Mouse (Mus musculus) intestine, embryonic 14.5 days (tissue): ENCODE data around the gene Siah3. TPM values are rescaled to one million over a fixed set of nuclear protein-coding genes. Genes with fewer than 3 reads are reported as not detected.

Experiments
- ATAC-seq: fragments of 200-750 bp; cut with Nextera tagmentation; replicated peaks from 2 replicates; pipeline ENCODE4 v1.8.0; 2017; ENCODE audit warnings: low read depth, moderate number of reproducible peaks, moderate TSS enrichment, moderate library complexity; ENCODE audit not compliant: low FRiP score, low TSS enrichment
- DNase-seq: peaks from one replicate; pipeline ENCODE4 v3.0.0-alpha.2; 2018; ENCODE audit warnings: low spot score
- H3K27ac ChIP-seq: fragments of 300-500 bp; sonication (generic); 2 replicates; pipeline ENCODE4 v1.5.1; 2014; ENCODE audit warnings: low read depth, mild to moderate bottlenecking, control low read depth
- H3K27me3 ChIP-seq: fragments of 300-500 bp; sonication (generic); replicated peaks from 2 replicates; pipeline ENCODE4 v1.6.1; 2014; ENCODE audit warnings: low read length, control low read depth; ENCODE audit not compliant: control insufficient read depth, insufficient read depth
- H3K36me3 ChIP-seq: fragments of 300-500 bp; sonication (generic); 2 replicates; pipeline ENCODE4 v1.6.1; 2014; ENCODE audit warnings: low read length, control low read depth; ENCODE audit not compliant: control insufficient read depth, insufficient read depth
- H3K4me1 ChIP-seq: fragments of 300-500 bp; sonication (generic); replicated peaks from 2 replicates; pipeline ENCODE4 v1.6.1; 2014; ENCODE audit warnings: low read length, control low read depth, mixed read lengths; ENCODE audit not compliant: control insufficient read depth, insufficient read depth
- H3K4me2 ChIP-seq: fragments of 300-500 bp; sonication (generic); 2 replicates; pipeline ENCODE4 v1.6.1; 2014; ENCODE audit warnings: low read length
- H3K4me3 ChIP-seq: fragments of 300-500 bp; sonication (generic); 2 replicates; pipeline ENCODE4 v1.5.1; 2014; ENCODE audit warnings: low read depth, low read length, control low read depth, mixed read lengths
- H3K9ac ChIP-seq: fragments of 300-500 bp; sonication (generic); 2 replicates; pipeline ENCODE4 v1.6.1; 2014; ENCODE audit warnings: mild to moderate bottlenecking, low read length
- H3K9me3 ChIP-seq: fragments of 300-500 bp; sonication (generic); 2 replicates; pipeline ENCODE4 v1.6.1; 2016; ENCODE audit warnings: low read length, control low read depth; ENCODE audit not compliant: control insufficient read depth
- WGBS: fragments of 180-500 bp; shearing (Covaris S2); extraction: QIAGEN DNeasy Blood & Tissue Kit; methylation state at CpG from one replicate; pipeline ENCODE4 v1.1.7; 2014; 5-methylcytosine and 5-hydroxymethylcytosine counted together
- polyA plus RNA-seq: library from polyadenylated mRNA; unstranded; fragments of >200 nt; fragmentation: Nextera tagmentation; extraction: Ambion mirVana; gene quantifications from 2 replicates; pipeline ENCODE4 v1.2.1, GENCODE M21; 2014

Gene Siah3
- polyA plus RNA-seq, 1 experiment from 2014 or later: 0.28 TPM

- H3K4me1 ChIP-seq: no peaks in the 10 kb centered on the region
- H3K27me3 ChIP-seq: peaks cover 8% of the 10 kb centered on the region
- ATAC-seq (no peak), DNase-seq (no peak)
- no peak overlapping the region for H3K27ac ChIP-seq
- peak overlapping the region; percentile 25 for H3K4me3 ChIP-seq
- H3K9me3 ChIP-seq: no peaks in the 10 kb centered on the region
- WGBS: 25% methylated on average over 8 of the region's 8 CpGs
- H3K36me3 ChIP-seq: no peaks in the 10 kb centered on the region
- peak overlapping the region; percentile 57 for H3K4me2 ChIP-seq
- peak overlapping the region; percentile 5; the same call in 1 of the 2 replicates for H3K9ac ChIP-seq
These were observed 1.4 kb downstream of the Siah3 start for GRCm38 (mm10) chr14:75457221-75457600.

- Histone ChIP-seq H3K9ac (no peak overlapping the region), H3K9me3 (no peaks in the 10 kb centered on the region), H3K4me3 (no peak overlapping the region), H3K36me3 (no peaks in the 10 kb centered on the region), H3K4me1 (no peaks in the 10 kb centered on the region), H3K4me2 (no peak overlapping the region), H3K27me3 (peaks cover 8% of the 10 kb centered on the region), H3K27ac (no peak overlapping the region)
- WGBS: 69% methylated on average over 10 of the region's 10 CpGs
- ATAC-seq: no peak
- DNase-seq: no peak
These were observed 3.6 kb downstream of the Siah3 start for GRCm38 (mm10) chr14:75459431-75459830.

GRCm38 (mm10) chr14:75459991-75460390 is 4.2 kb downstream of the Siah3 start:
- Histone ChIP-seq H3K27ac (no peak overlapping the region), H3K4me1 (no peaks in the 10 kb centered on the region), H3K36me3 (no peaks in the 10 kb centered on the region), H3K27me3 (peaks cover 8% of the 10 kb centered on the region), H3K4me3 (no peak overlapping the region), H3K9ac (no peak overlapping the region), H3K4me2 (no peak overlapping the region), H3K9me3 (no peaks in the 10 kb centered on the region)
- no peak for DNase-seq
- no peak for ATAC-seq
- 29% methylated on average over 3 of the region's 3 CpGs for WGBS

- 52% methylated on average over 3 of the region's 3 CpGs for WGBS
- Histone ChIP-seq H3K27me3 (peaks cover 8% of the 10 kb centered on the region), H3K4me1 (no peaks in the 10 kb centered on the region), H3K36me3 (no peaks in the 10 kb centered on the region), H3K4me2 (no peak overlapping the region), H3K4me3 (no peak overlapping the region), H3K9me3 (no peaks in the 10 kb centered on the region), H3K27ac (no peak overlapping the region), H3K9ac (no peak overlapping the region)
- DNase-seq (no peak), ATAC-seq (no peak)
These were observed 4.7 kb downstream of the Siah3 start for GRCm38 (mm10) chr14:75460436-75460835.

GRCm38 (mm10) chr14:75461770-75462169 is 6.0 kb downstream of the Siah3 start:
- DNase-seq: no peak
- H3K9ac ChIP-seq: no peak overlapping the region

GRCm38 (mm10) chr14:75463171-75463570 is 7.4 kb downstream of the Siah3 start:
- Histone ChIP-seq H3K27me3 (no peaks in the 10 kb centered on the region), H3K4me1 (no peaks in the 10 kb centered on the region), H3K36me3 (no peaks in the 10 kb centered on the region), H3K9ac (no peak overlapping the region), H3K27ac (no peak overlapping the region), H3K4me2 (no peak overlapping the region), H3K9me3 (no peaks in the 10 kb centered on the region), H3K4me3 (no peak overlapping the region)
- 74% methylated on average over 4 of the region's 4 CpGs for WGBS
- no peak for ATAC-seq
- DNase-seq: no peak

More at GRCm38 (mm10) chr14:75461770-75462169, 6.0 kb downstream of the Siah3 start:
- no peak overlapping the region for H3K27ac ChIP-seq
- no peak for ATAC-seq
- H3K36me3 ChIP-seq: no peaks in the 10 kb centered on the region
- 80% methylated on average over 4 of the region's 4 CpGs for WGBS
- H3K4me2 ChIP-seq: no peak overlapping the region
- no peak overlapping the region for H3K4me3 ChIP-seq
- H3K9me3 ChIP-seq: no peaks in the 10 kb centered on the region
- no peaks in the 10 kb centered on the region for H3K4me1 ChIP-seq
- no peaks in the 10 kb centered on the region; the same call in 1 of the 2 replicates for H3K27me3 ChIP-seq

- WGBS: 67% methylated on average over 4 of the region's 4 CpGs
- H3K36me3 ChIP-seq: no peaks in the 10 kb centered on the region
- no peaks in the 10 kb centered on the region for H3K4me1 ChIP-seq
These were observed 13.2 kb downstream of the Siah3 start for GRCm38 (mm10) chr14:75468941-75469340.

GRCm38 (mm10) chr14:75473061-75473930 is 17.5 kb downstream of the Siah3 start:
- Histone ChIP-seq H3K9ac (no peak overlapping the region), H3K4me1 (no peaks in the 10 kb centered on the region), H3K27me3 (no peaks in the 10 kb centered on the region), H3K4me3 (no peak overlapping the region), H3K4me2 (no peak overlapping the region), H3K27ac (no peak overlapping the region), H3K36me3 (no peaks in the 10 kb centered on the region), H3K9me3 (no peaks in the 10 kb centered on the region)
- no peak for ATAC-seq
- peak; percentile 47 for DNase-seq
- 70% methylated on average over 9 of the region's 9 CpGs for WGBS

More at GRCm38 (mm10) chr14:75468941-75469340, 13.2 kb downstream of the Siah3 start:
- Histone ChIP-seq H3K4me3 (no peak overlapping the region), H3K9me3 (no peaks in the 10 kb centered on the region), H3K27me3 (no peaks in the 10 kb centered on the region), H3K9ac (no peak overlapping the region), H3K4me2 (no peak overlapping the region), H3K27ac (no peak overlapping the region)
- DNase-seq: no peak
- ATAC-seq: no peak

GRCm38 (mm10) chr14:75475887-75476286 is 20.1 kb downstream of the Siah3 start:
- Histone ChIP-seq H3K4me2 (no peak overlapping the region), H3K27ac (no peak overlapping the region), H3K4me1 (no peaks in the 10 kb centered on the region), H3K9ac (no peak overlapping the region), H3K36me3 (no peaks in the 10 kb centered on the region), H3K27me3 (no peaks in the 10 kb centered on the region), H3K4me3 (no peak overlapping the region), H3K9me3 (no peaks in the 10 kb centered on the region)
- 89% methylated on average over 2 of the region's 2 CpGs for WGBS
- DNase-seq (no peak), ATAC-seq (no peak)
